In genomic region chr5:142856408-142856807, GRCm38 (mm10) we compare ENCODE assay signal across 17 mouse cellular contexts. TPM values are rescaled to one million over a fixed set of nuclear protein-coding genes. Genes with fewer than 3 reads are reported as not detected.
DNase-seq lines count a peak whose midpoint lies in the region; TF ChIP-seq lines count a peak whose summit lies in the region.
"Had no signal": no experiment of that assay in that cellular context is flagged by ENCODE, and none has a peak within 500 bp of the region (broad histone marks: within the 10 kb centered on the region; RNA-seq: fewer than 3 reads in every experiment).

No protein-coding gene starts in this region.

- no peak for DNase-seq in cerebellum, adult 2 months
- DNase-seq in cerebellum, adult 11-12 months: no peak
- no peak for DNase-seq in layer of hippocampus, adult 2 months (ENCODE audit: low spot score in 2 of 2)
- DNase-seq in layer of hippocampus, adult 8-10 months (ENCODE audit: low spot score in 2 of 2): no peak
- no peak for DNase-seq in testis, postnatal 14 days (ENCODE audit: low spot score)
- no peak for DNase-seq in left cerebral cortex, adult 8-10 months (ENCODE audit: low spot score in 2 of 2)
- DNase-seq: adrenal gland, postnatal 10 days; cerebellum, adult 9-11 months; embryo, embryonic 11 days; gastrocnemius, postnatal 10 days; heart, postnatal 14 days; kidney, postnatal 25 days had no signal

- 85% methylated on average over 4 of the region's 4 CpGs for WGBS in cerebellum, adult 2 months
- WGBS in small intestine, adult 2 months: 87% methylated on average over 4 of the region's 4 CpGs

- TF ChIP-seq POLR2A in cerebellum, adult 2 months (IDR thresholded peaks at IDR 0.05; ENCODE audit: borderline replicate concordance, insufficient read depth, low read length): no peak
- no peak for TF ChIP-seq POLR2A in testis, adult 2 months (IDR thresholded peaks at IDR 0.05; ENCODE audit: control insufficient read depth, low read depth, low read length)
- TF ChIP-seq POLR2A in small intestine, adult 2 months (IDR thresholded peaks at IDR 0.05; ENCODE audit: low read depth, low read length): no peak

- no peak overlapping the region for H3K4me3 ChIP-seq in cerebellum, adult 2 months (replicated peaks; ENCODE audit: insufficient read depth, low read depth, low read length)
- no peak overlapping the region for H3K4me3 ChIP-seq in layer of hippocampus, adult 2 months
- H3K4me3 ChIP-seq in testis, adult 2 months (ENCODE audit: control insufficient read depth, low read depth, low read length): no peak overlapping the region
- H3K4me3 ChIP-seq in small intestine, adult 2 months (ENCODE audit: low read depth, low read length): no peak overlapping the region
- H3K4me3 ChIP-seq: heart, embryonic 10.5 days; limb, embryonic 12.5 days; stomach, embryonic 15.5 days had no signal

- H3K4me1 ChIP-seq in cerebellum, adult 2 months (ENCODE audit: control insufficient read depth, insufficient read depth, low read length): peaks cover 4% of the 10 kb centered on the region; the same call in 1 of the 2 replicates
- H3K4me1 ChIP-seq in testis, adult 2 months (ENCODE audit: control insufficient read depth, insufficient read depth, low read length): peaks cover 5% of the 10 kb centered on the region
- peaks cover 4% of the 10 kb centered on the region; the same call in 1 of the 2 replicates for H3K4me1 ChIP-seq in small intestine, adult 2 months (ENCODE audit: control insufficient read depth, insufficient read depth, insufficient read length, low read length)
- H3K4me1 ChIP-seq: stomach, embryonic 15.5 days had no signal

- peak; percentile 3; the same call in 1 of the 2 replicates for TF ChIP-seq CTCF in cerebellum, adult 2 months (IDR thresholded peaks at IDR 0.05; ENCODE audit: borderline replicate concordance, insufficient read depth, low read depth, low read length)
- peak; percentile 63 for TF ChIP-seq CTCF in layer of hippocampus, adult 2 months (conservative IDR thresholded peaks at IDR 0.05)
- peak; percentile 64; the same call in 1 of the 2 replicates for TF ChIP-seq CTCF in testis, adult 2 months (IDR thresholded peaks at IDR 0.05; ENCODE audit: control insufficient read depth, insufficient read depth, insufficient replicate concordance, low read depth, low read length)
- 0 out of 2 replicates have a peak, but pooled peaks have one; percentile 34 for TF ChIP-seq CTCF in small intestine, adult 2 months (IDR thresholded peaks at IDR 0.05; ENCODE audit: extremely low read depth, insufficient read length, insufficient replicate concordance, low read depth, low read length)

- no peak overlapping the region for H3K27ac ChIP-seq in cerebellum, adult 2 months (ENCODE audit: insufficient read depth, low read length)
- H3K27ac ChIP-seq in layer of hippocampus, adult 2 months: no peak overlapping the region
- H3K27ac ChIP-seq in testis, adult 2 months (ENCODE audit: control insufficient read depth, insufficient read depth, low read depth, low read length): no peak overlapping the region
- H3K27ac ChIP-seq in small intestine, adult 2 months (ENCODE audit: insufficient read depth, low read depth, low read length): no peak overlapping the region
- H3K27ac ChIP-seq: heart, embryonic 10.5 days; limb, embryonic 12.5 days; stomach, embryonic 15.5 days had no signal

- no peaks in the 10 kb centered on the region for H3K36me3 ChIP-seq in testis, adult 2 months (ENCODE audit: control insufficient read depth, insufficient read depth, low read length)
- no peaks in the 10 kb centered on the region for H3K36me3 ChIP-seq in small intestine, adult 2 months (ENCODE audit: control insufficient read depth, insufficient read depth, low read length)
- H3K36me3 ChIP-seq: limb, embryonic 12.5 days; stomach, embryonic 15.5 days had no signal

- H3K27me3 ChIP-seq in cerebellum, adult 2 months (ENCODE audit: control insufficient read depth, insufficient read depth, low read length): no peaks in the 10 kb centered on the region
- no peaks in the 10 kb centered on the region for H3K27me3 ChIP-seq in testis, adult 2 months (ENCODE audit: control insufficient read depth, insufficient read depth, low read length)
- no peaks in the 10 kb centered on the region for H3K27me3 ChIP-seq in small intestine, adult 2 months (ENCODE audit: control insufficient read depth, insufficient read depth, low read length)
- H3K27me3 ChIP-seq: limb, embryonic 12.5 days; stomach, embryonic 15.5 days had no signal

RNA-seq across cellular contexts. Expression of gene Fbxl18, which starts 38.8 kb away (rescaled TPM):
- 22.3 TPM in 2 replicates for polyA plus RNA-seq in cerebellum, adult 2 months (2012; rRNA removed)
- 10 to 100 TPM; 36.7 to 39.9 TPM for total RNA-seq in layer of hippocampus, adult 2 months (2021)
- 10 to 100 TPM; 32.3 to 41.1 (median 33.8) TPM for total RNA-seq in layer of hippocampus, adult 8-10 months (2022)
- polyA plus RNA-seq in testis, adult 2 months (2012; rRNA removed): 8.5 and 8.9 TPM in 2 replicates
- 17.0 and 28.4 TPM in 2 replicates for polyA plus RNA-seq in small intestine, adult 2 months (2012; rRNA removed)
- total RNA-seq in left cerebral cortex, adult 8-10 months (2022): 10 to 100 TPM; 28.8 to 30.9 (median 29.6) TPM

RNA-seq across cellular contexts. Expression of gene Tnrc18, which starts 38.9 kb away (rescaled TPM):
- polyA plus RNA-seq in cerebellum, adult 2 months (2012; rRNA removed): 29.3 and 36.5 TPM in 2 replicates
- total RNA-seq in layer of hippocampus, adult 2 months (2021): 100 to 1,000 TPM; 142 to 143 TPM
- total RNA-seq in layer of hippocampus, adult 8-10 months (2022): 100 to 1,000 TPM; 131 to 153 (median 136) TPM
- polyA plus RNA-seq in testis, adult 2 months (2012; rRNA removed): 35.9 and 39.9 TPM in 2 replicates
- polyA plus RNA-seq in small intestine, adult 2 months (2012; rRNA removed): 38.6 and 108 TPM in 2 replicates
- 100 to 1,000 TPM; 112 to 134 (median 116) TPM for total RNA-seq in left cerebral cortex, adult 8-10 months (2022)

RNA-seq across cellular contexts. Expression of gene Actb, which starts 50.1 kb away (rescaled TPM):
- polyA plus RNA-seq in cerebellum, adult 2 months (2012; rRNA removed): 2,136 and 2,149 TPM in 2 replicates
- total RNA-seq in layer of hippocampus, adult 2 months (2021): 1,000 to 10,000 TPM; 3,149 to 3,251 TPM
- 1,000 to 10,000 TPM; 2,836 to 3,420 (median 3,105) TPM for total RNA-seq in layer of hippocampus, adult 8-10 months (2022)
- 1,383 and 1,491 TPM in 2 replicates for polyA plus RNA-seq in testis, adult 2 months (2012; rRNA removed)
- 4,701 and 11,894 TPM in 2 replicates for polyA plus RNA-seq in small intestine, adult 2 months (2012; rRNA removed)
- 1,000 to 10,000 TPM; 2,552 to 2,721 (median 2,651) TPM for total RNA-seq in left cerebral cortex, adult 8-10 months (2022)

Comparison
In these comparisons a context has a peak if more than half of its experiments do, and no peak if none do; other contexts are left out.
1. CTCF ChIP-seq: peak in every context shown above with its lines; median percentile 64 in testis, adult 2 months; 63 in layer of hippocampus, adult 2 months; 34 in small intestine, adult 2 months; 3 in cerebellum, adult 2 months.